9 mouse cellular contexts compared by ENCODE assay signal in genomic region chr11:7705312-7705764, GRCm38 (mm10).
DNase-seq lines count a peak whose midpoint lies in the region; ATAC-seq and TF ChIP-seq lines count a peak whose summit lies in the region.
"Had no signal": no experiment of that assay in that cellular context is flagged by ENCODE, and none has a peak within 500 bp of the region (broad histone marks: within the 10 kb centered on the region; RNA-seq: fewer than 3 reads in every experiment).

No protein-coding gene starts in this region.

- H3K4me1 ChIP-seq in intestine, embryonic 16.5 days (ENCODE audit: control insufficient read depth, insufficient read depth, low read length): no peaks in the 10 kb centered on the region

- H3K36me3 ChIP-seq in intestine, embryonic 16.5 days (ENCODE audit: control insufficient read depth, insufficient read depth, low read length): no peaks in the 10 kb centered on the region

- intact Hi-C loops in gastrocnemius, adult 2 months (cut with DNase I): no loop called here

- no peak overlapping the region for H3K9ac ChIP-seq in intestine, embryonic 16.5 days (ENCODE audit: low read depth, low read length)

- no peak for TF ChIP-seq CTCF in gastrocnemius, adult 2 months (IDR thresholded peaks at IDR 0.05)

- DNase-seq in gastrocnemius, adult 18-20 months (ENCODE audit: low spot score): peak; percentile 4
- no peak for DNase-seq in gastrocnemius, adult 2 months
- DNase-seq in 3T3-L1 (ENCODE audit: low read depth, low spot score): peak; percentile 77
- DNase-seq in cerebellum, adult 9-10 months: peak; percentile 78
- peak; percentile 32 for DNase-seq in left cerebral cortex, adult 11 months (ENCODE audit: low spot score)
- DNase-seq in right cerebral cortex, postnatal 14 days: peak; percentile 20
- DNase-seq in spleen, adult 12 weeks (ENCODE audit: low spot score): no peak

- H3K4me3 ChIP-seq in gastrocnemius, adult 2 months: no peak overlapping the region
- H3K4me3 ChIP-seq in intestine, embryonic 16.5 days (ENCODE audit: low read length): no peak overlapping the region

- H3K9me3 ChIP-seq in intestine, embryonic 16.5 days (ENCODE audit: control insufficient read depth, low read length): no peaks in the 10 kb centered on the region

- no peak overlapping the region for H3K27ac ChIP-seq in gastrocnemius, adult 2 months
- H3K27ac ChIP-seq in intestine, embryonic 16.5 days (ENCODE audit: low read length): no peak overlapping the region

- H3K27me3 ChIP-seq in intestine, embryonic 16.5 days (replicated peaks; ENCODE audit: control insufficient read depth, insufficient read depth, low read length): no peaks in the 10 kb centered on the region
- H3K27me3 ChIP-seq: CH12.LX had no signal

- no peak overlapping the region for H3K4me2 ChIP-seq in intestine, embryonic 16.5 days (ENCODE audit: low read depth, low read length)

- ATAC-seq in intestine, embryonic 16.5 days: no peak

- 73% methylated on average over 3 of the region's 3 CpGs for WGBS in intestine, embryonic 16.5 days

Comparison
In these comparisons a context has a peak if more than half of its experiments do, and no peak if none do; other contexts are left out.
1. DNase-seq: peak in gastrocnemius, adult 18-20 months (single experiment), 3T3-L1 (single experiment), cerebellum, adult 9-10 months (single experiment), left cerebral cortex, adult 11 months (single experiment) and right cerebral cortex, postnatal 14 days (single experiment); none in gastrocnemius, adult 2 months (single experiment) and spleen, adult 12 weeks (single experiment).